ENCODE assay signal across 19 mouse cellular contexts in genomic region chr3:65966360-65966759, GRCm38 (mm10).
"Had no signal": no experiment of that assay in that cellular context is flagged by ENCODE, and none has a peak within 500 bp of the region (broad histone marks: within the 10 kb centered on the region; RNA-seq: fewer than 3 reads in every experiment).

No protein-coding gene starts in this region.

- ATAC-seq: inflammation-experienced regulatory T-cells, adult 6 months; intestine, embryonic 16.5 days; midbrain, embryonic 13.5 days had no signal

- H3K27me3 ChIP-seq: limb, embryonic 13.5 days; lung, embryonic 15.5 days; midbrain, embryonic 13.5 days; neural tube, embryonic 12.5 days had no signal

- H3K27ac ChIP-seq: layer of hippocampus, adult 2 months; limb, embryonic 10.5 days; limb, embryonic 13.5 days; lung, embryonic 15.5 days; midbrain, embryonic 13.5 days; neural tube, embryonic 12.5 days had no signal

- H3K9me3 ChIP-seq: limb, embryonic 10.5 days; limb, embryonic 13.5 days; lung, embryonic 15.5 days; midbrain, embryonic 13.5 days; neural tube, embryonic 12.5 days had no signal

- H3K4me1 ChIP-seq: limb, embryonic 10.5 days; limb, embryonic 13.5 days; lung, embryonic 15.5 days; midbrain, embryonic 13.5 days; neural tube, embryonic 12.5 days had no signal

- H3K9ac ChIP-seq: limb, embryonic 13.5 days; lung, embryonic 15.5 days; midbrain, embryonic 13.5 days; neural tube, embryonic 12.5 days had no signal

- H3K4me2 ChIP-seq: limb, embryonic 13.5 days; lung, embryonic 15.5 days; midbrain, embryonic 13.5 days; neural tube, embryonic 12.5 days had no signal

- DNase-seq: kidney, adult 18-20 months; kidney, adult 9 months; kidney, postnatal 14 days; kidney, postnatal 4 days; layer of hippocampus, adult 9-11 months; lung, adult 18-20 months; lung, postnatal 10 days; lung, postnatal 36 days; thymus, adult 2 months; thymus, postnatal 14 days; thymus, postnatal 4 days had no signal

- H3K4me3 ChIP-seq: layer of hippocampus, adult 2 months; limb, embryonic 10.5 days; limb, embryonic 13.5 days; lung, embryonic 15.5 days; midbrain, embryonic 13.5 days; neural tube, embryonic 12.5 days had no signal

- H3K36me3 ChIP-seq: limb, embryonic 10.5 days; limb, embryonic 13.5 days; lung, embryonic 15.5 days; midbrain, embryonic 13.5 days; neural tube, embryonic 12.5 days had no signal
